Mouse (Mus musculus): Measurements from ENCODE around the gene Nfil3. TPM values are rescaled to one million over a fixed set of nuclear protein-coding genes. Genes with fewer than 3 reads are reported as not detected.

Nfil3 gene
- total and polyA plus RNA-seq, 3 experiments: 0.35 to 0.93 TPM; not detected in 1

DNA sequence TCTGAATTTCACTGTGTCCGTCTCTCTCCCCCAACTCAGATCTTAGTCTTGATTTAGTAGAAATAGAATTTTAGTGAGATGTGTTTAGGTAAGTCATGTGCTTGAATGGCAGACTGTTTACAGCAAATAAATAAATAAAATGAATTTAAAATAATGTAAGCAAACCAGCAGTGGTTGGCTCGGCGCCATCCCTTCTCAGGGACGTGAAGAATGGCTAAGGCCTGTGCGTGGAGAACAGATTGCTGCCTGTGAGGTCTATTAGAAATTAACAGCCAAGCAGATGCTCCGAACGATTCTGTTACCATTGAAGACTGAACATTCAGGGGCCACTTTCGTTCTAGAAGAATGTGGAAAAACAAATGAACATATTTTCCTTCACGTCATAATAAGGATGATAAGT, 35.1 kb downstream of the Nfil3 start:
- no peak overlapping the region for H3K4me3 ChIP-seq (ENCODE audit: control insufficient read depth in 1 of 2, insufficient read depth in 1 of 2, low read depth in 2 of 2, low read length in 2 of 2)
- no peaks in the 10 kb centered on the region for H3K9me3 ChIP-seq (replicated peaks; ENCODE audit: insufficient read depth, low read length)
- H3K27ac ChIP-seq (ENCODE audit: control insufficient read depth, low read depth, low read length): no peak overlapping the region
- no peak overlapping the region for H3K9ac ChIP-seq (ENCODE audit: control insufficient read depth, low read depth, low read length, poor library complexity, severe bottlenecking)
- H3K4me1 ChIP-seq (ENCODE audit: control insufficient read depth in 1 of 2, insufficient read depth in 2 of 2, low read length in 2 of 2): no peaks in the 10 kb centered on the region
- H3K79me2 ChIP-seq (ENCODE audit: control insufficient read depth, insufficient read depth, low read length, poor library complexity): no peaks in the 10 kb centered on the region
- DNase-seq (ENCODE audit: low read depth, low spot score): no peak
- no peak for TF ChIP-seq POLR2A (IDR thresholded peaks at IDR 0.05; ENCODE audit: control insufficient read depth in 1 of 2, insufficient read depth in 1 of 2, low read depth in 1 of 2, low read length in 2 of 2, poor library complexity in 1 of 2)
- no peak for TF ChIP-seq POLR2AphosphoS2 (IDR thresholded peaks at IDR 0.05; ENCODE audit: low read length)
- no peak for TF ChIP-seq POLR2AphosphoS5 (IDR thresholded peaks at IDR 0.05; ENCODE audit: borderline replicate concordance, low read depth, low read length)
- no peak for TF ChIP-seq TBP (IDR thresholded peaks at IDR 0.05; ENCODE audit: low read depth, low read length)
- H3K27me3 ChIP-seq (ENCODE audit: control insufficient read depth in 1 of 2, insufficient read depth in 2 of 2, low read length in 2 of 2): no peaks in the 10 kb centered on the region
- H3K36me3 ChIP-seq (ENCODE audit: control insufficient read depth in 1 of 2, insufficient read depth in 2 of 2, low read length in 2 of 2): no peaks in the 10 kb centered on the region

DNA sequence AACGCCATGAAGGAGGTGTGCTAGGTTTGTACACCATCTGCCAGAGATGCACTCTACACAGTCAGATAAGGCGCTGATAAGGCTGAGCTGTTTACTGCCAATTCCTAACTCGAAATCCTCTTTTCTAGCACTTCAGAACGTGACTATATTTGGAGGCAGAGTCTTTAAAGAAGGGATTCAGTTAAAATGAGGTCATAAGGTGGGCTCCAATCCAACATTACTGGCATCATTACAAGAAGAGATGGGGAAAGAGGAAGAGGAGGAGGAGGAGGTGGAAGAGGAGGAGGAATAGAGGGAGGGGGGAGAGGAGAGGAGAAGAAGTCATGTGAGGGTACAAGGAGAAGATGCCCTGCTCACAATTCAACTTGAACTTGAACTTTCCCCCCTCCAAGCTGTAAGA, 36.8 kb downstream of the Nfil3 start:
- no peaks in the 10 kb centered on the region for H3K4me1 ChIP-seq (ENCODE audit: control insufficient read depth in 1 of 2, insufficient read depth in 2 of 2, low read length in 2 of 2)
- TF ChIP-seq ZC3H11A (IDR thresholded peaks at IDR 0.05; ENCODE audit: low read depth, low read length): no peak
- no peak for TF ChIP-seq SMC3 (IDR thresholded peaks at IDR 0.05; ENCODE audit: low read depth, low read length)
- TF ChIP-seq CTCF (IDR thresholded peaks at IDR 0.05 in 2 of 3, conservative IDR thresholded peaks at IDR 0.05 in 1 of 3; ENCODE audit: control insufficient read depth in 1 of 3, insufficient read depth in 1 of 3, low read depth in 2 of 3, low read length in 3 of 3, poor library complexity in 1 of 3, severe bottlenecking in 1 of 3): no peak
- no peaks in the 10 kb centered on the region for H3K9me3 ChIP-seq (replicated peaks; ENCODE audit: insufficient read depth, low read length)
- H3K4me3 ChIP-seq (ENCODE audit: control insufficient read depth in 1 of 2, insufficient read depth in 1 of 2, low read depth in 2 of 2, low read length in 2 of 2): no peak overlapping the region
- no peaks in the 10 kb centered on the region for H3K27me3 ChIP-seq (ENCODE audit: control insufficient read depth in 1 of 2, insufficient read depth in 2 of 2, low read length in 2 of 2)
- no peaks in the 10 kb centered on the region for H3K79me2 ChIP-seq (ENCODE audit: control insufficient read depth, insufficient read depth, low read length, poor library complexity)
- no peak for DNase-seq (ENCODE audit: low read depth, low spot score)
- no peak overlapping the region for H3K9ac ChIP-seq (ENCODE audit: control insufficient read depth, low read depth, low read length, poor library complexity, severe bottlenecking)
- H3K27ac ChIP-seq (ENCODE audit: control insufficient read depth, low read depth, low read length): no peak overlapping the region
- no peaks in the 10 kb centered on the region for H3K36me3 ChIP-seq (ENCODE audit: control insufficient read depth in 1 of 2, insufficient read depth in 2 of 2, low read length in 2 of 2)

DNA sequence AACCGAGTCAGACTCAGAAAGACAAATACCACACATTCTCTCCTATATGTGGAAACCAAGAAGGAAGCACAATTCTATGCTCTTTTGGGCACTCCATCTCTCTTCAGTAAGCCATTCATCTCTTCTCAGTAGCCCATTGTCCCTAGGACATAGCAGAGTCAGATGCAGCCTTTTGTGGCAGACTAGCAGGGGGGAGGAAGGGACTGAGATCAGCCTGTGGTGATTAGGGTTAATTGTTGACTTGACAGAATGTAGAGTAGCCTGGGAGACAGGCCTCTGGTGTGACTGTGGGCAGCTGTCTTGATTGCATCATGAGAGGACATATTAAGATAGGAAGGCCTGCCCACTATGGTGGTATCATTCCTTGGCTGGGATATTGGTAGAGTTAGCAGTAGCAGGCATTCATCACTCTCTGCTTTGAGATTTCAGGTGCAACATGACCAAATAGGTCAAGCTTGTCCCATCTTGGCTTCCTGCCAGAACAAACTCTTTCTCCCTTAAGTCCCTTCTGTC, 37.9 kb downstream of the Nfil3 start:
- TF ChIP-seq MXI1 (IDR thresholded peaks at IDR 0.05; ENCODE audit: low read depth, low read length): no peak
- no peak for TF ChIP-seq GATA1 (IDR thresholded peaks at IDR 0.05; ENCODE audit: low read depth, low read length)
- no peak for TF ChIP-seq MYC (IDR thresholded peaks at IDR 0.05; ENCODE audit: low read depth, low read length)
- no peak for TF ChIP-seq MEF2A (IDR thresholded peaks at IDR 0.05; ENCODE audit: extremely low read depth, insufficient replicate concordance, low read depth, low read length, poor library complexity, severe bottlenecking)
- no peak for TF ChIP-seq CHD2 (IDR thresholded peaks at IDR 0.05; ENCODE audit: low read length)
- no peak for TF ChIP-seq CTCF (IDR thresholded peaks at IDR 0.05 in 2 of 3, conservative IDR thresholded peaks at IDR 0.05 in 1 of 3; ENCODE audit: control insufficient read depth in 1 of 3, insufficient read depth in 1 of 3, low read depth in 2 of 3, low read length in 3 of 3, poor library complexity in 1 of 3, severe bottlenecking in 1 of 3)
- no peak for TF ChIP-seq CHD1 (IDR thresholded peaks at IDR 0.05; ENCODE audit: low read depth, low read length)
- no peak overlapping the region for H3K27ac ChIP-seq (ENCODE audit: control insufficient read depth, low read depth, low read length)
- H3K4me1 ChIP-seq (ENCODE audit: control insufficient read depth in 1 of 2, insufficient read depth in 2 of 2, low read length in 2 of 2): no peaks in the 10 kb centered on the region
- no peak for DNase-seq (ENCODE audit: low read depth, low spot score)
- H3K27me3 ChIP-seq (ENCODE audit: control insufficient read depth in 1 of 2, insufficient read depth in 2 of 2, low read length in 2 of 2): no peaks in the 10 kb centered on the region; a peak in 1 of 4 replicates
- no peak overlapping the region for H3K9ac ChIP-seq (ENCODE audit: control insufficient read depth, low read depth, low read length, poor library complexity, severe bottlenecking)
- no peaks in the 10 kb centered on the region for H3K79me2 ChIP-seq (ENCODE audit: control insufficient read depth, insufficient read depth, low read length, poor library complexity)
- H3K36me3 ChIP-seq (ENCODE audit: control insufficient read depth in 1 of 2, insufficient read depth in 2 of 2, low read length in 2 of 2): no peaks in the 10 kb centered on the region
- no peaks in the 10 kb centered on the region for H3K9me3 ChIP-seq (replicated peaks; ENCODE audit: insufficient read depth, low read length)
- no peak overlapping the region for H3K4me3 ChIP-seq (ENCODE audit: control insufficient read depth in 1 of 2, insufficient read depth in 1 of 2, low read depth in 2 of 2, low read length in 2 of 2)
